Mouse (Mus musculus) midbrain, postnatal 0 days (tissue): ENCODE measurements at regions not wholly inside any gene's neighbourhood (a gene's known extent, or its start where the extent isn't known, plus 50 kb on each side); places are given as distances from the start of the nearest gene placed in this dataset.

Source experiments
- ATAC-seq: fragments of 200-750 bp; cut with Nextera tagmentation; 2 replicates; pipeline ENCODE4 v1.8.0; 2017; ENCODE audit warnings: moderate number of reproducible peaks, mild to moderate bottlenecking, moderate TSS enrichment, moderate library complexity; ENCODE audit not compliant: low FRiP score
- DNase-seq: peaks from one replicate; pipeline ENCODE4 v3.0.0-alpha.2; 2015; ENCODE audit warnings: low spot score
- H3K27ac ChIP-seq: fragments of 300-500 bp; sonication (generic); 2 replicates; pipeline ENCODE4 v1.5.1; 2014; ENCODE audit warnings: low read depth, mild to moderate bottlenecking, low read length, mixed read lengths
- H3K27me3 ChIP-seq: fragments of 300-500 bp; sonication (generic); 2 replicates; pipeline ENCODE4 v1.6.1; 2014; ENCODE audit warnings: low read length, control low read depth, mixed read lengths; ENCODE audit not compliant: insufficient read depth
- H3K36me3 ChIP-seq: fragments of 300-500 bp; sonication (generic); 2 replicates; pipeline ENCODE4 v1.6.1; 2014; ENCODE audit warnings: low read length, control low read depth, mixed read lengths; ENCODE audit not compliant: insufficient read depth
- H3K4me1 ChIP-seq: fragments of 300-500 bp; sonication (generic); 2 replicates; pipeline ENCODE4 v1.6.1; 2014; ENCODE audit warnings: mild to moderate bottlenecking, control low read depth, antibody characterized with exemption, low read length, mixed read lengths; ENCODE audit not compliant: insufficient read depth
- H3K4me2 ChIP-seq: fragments of 300-500 bp; sonication (generic); 2 replicates; pipeline ENCODE4 v1.6.1; 2014; ENCODE audit warnings: low read depth, mild to moderate bottlenecking, low read length, mixed read lengths; ENCODE audit not compliant: poor library complexity, severe bottlenecking
- H3K4me3 ChIP-seq: fragments of 300-500 bp; sonication (generic); 2 replicates; pipeline ENCODE4 v1.5.1; 2014; ENCODE audit warnings: low read depth, mild to moderate bottlenecking, low read length, moderate library complexity
- H3K9ac ChIP-seq: fragments of 300-500 bp; sonication (generic); replicated peaks from 2 replicates; pipeline ENCODE4 v1.6.1; 2014; ENCODE audit warnings: mild to moderate bottlenecking, low read length, moderate library complexity, mixed read lengths; ENCODE audit not compliant: poor library complexity, severe bottlenecking
- H3K9me3 ChIP-seq: fragments of 300-500 bp; sonication (generic); 2 replicates; pipeline ENCODE4 v1.6.1; 2016; ENCODE audit warnings: low read length, control low read depth
- CTCF ChIP-seq: IDR thresholded peaks from 2 replicates; pipeline ENCODE4 v1.5.1; 2016; ENCODE audit warnings: antibody characterized with exemption, mild to moderate bottlenecking
- WGBS: fragments of 180-500 bp; shearing (Covaris S2); extraction: QIAGEN DNeasy Blood & Tissue Kit; methylation state at CpG from one replicate; pipeline ENCODE4 v1.1.7; 2014; 5-methylcytosine and 5-hydroxymethylcytosine counted together

- Histone ChIP-seq H3K4me2 (no peak overlapping the region), H3K27ac (no peak overlapping the region), H3K27me3 (no peaks in the 10 kb centered on the region), H3K36me3 (no peaks in the 10 kb centered on the region), H3K9me3 (no peaks in the 10 kb centered on the region), H3K9ac (no peak overlapping the region), H3K4me3 (no peak overlapping the region), H3K4me1 (no peaks in the 10 kb centered on the region)
- TF ChIP-seq CTCF = no peak
- DNase-seq (no peak), ATAC-seq (no peak)
- 96% methylated on average over 1 of the region's 1 CpGs for whole genome bisulfite sequencing
Measured at GRCm38 (mm10) chr10:46819965-46820364, 1242.3 kb downstream of the Hace1 start.

- Histone ChIP-seq H3K4me1 (no peaks in the 10 kb centered on the region), H3K36me3 (no peaks in the 10 kb centered on the region), H3K9ac (no peak overlapping the region), H3K4me2 (no peak overlapping the region), H3K9me3 (no peaks in the 10 kb centered on the region), H3K27me3 (no peaks in the 10 kb centered on the region), H3K4me3 (no peak overlapping the region), H3K27ac (no peak overlapping the region)
- no peak for ATAC-seq
- WGBS = 43% methylated on average over 1 of the region's 1 CpGs
- TF ChIP-seq CTCF = no peak
- peak; percentile 22 for DNase-seq
Measured at GRCm38 (mm10) chr10:46823837-46824236, 1246.2 kb downstream of the Hace1 start.

GRCm38 (mm10) chr10:46826012-46826411 lies 1248.4 kb downstream of the Hace1 start:
- Histone ChIP-seq H3K9me3 (no peaks in the 10 kb centered on the region), H3K27ac (no peak overlapping the region), H3K9ac (no peak overlapping the region), H3K4me2 (no peak overlapping the region), H3K4me1 (no peaks in the 10 kb centered on the region), H3K36me3 (no peaks in the 10 kb centered on the region), H3K4me3 (no peak overlapping the region), H3K27me3 (no peaks in the 10 kb centered on the region)
- no peak for TF ChIP-seq CTCF
- ATAC-seq (no peak), DNase-seq (peak; percentile 8)
- 17% methylated on average over 3 of the region's 3 CpGs for WGBS

GRCm38 (mm10) chr10:46826639-46827038 lies 1249.0 kb downstream of the Hace1 start:
- Histone ChIP-seq H3K4me2 (no peak overlapping the region), H3K9ac (no peak overlapping the region), H3K9me3 (no peaks in the 10 kb centered on the region), H3K27me3 (no peaks in the 10 kb centered on the region), H3K4me1 (no peaks in the 10 kb centered on the region), H3K36me3 (no peaks in the 10 kb centered on the region), H3K4me3 (no peak overlapping the region), H3K27ac (no peak overlapping the region)
- TF ChIP-seq CTCF = no peak
- DNase-seq (peak; percentile 71), ATAC-seq (no peak; the same call in 1 of the 2 replicates)
- WGBS = 20% methylated on average over 1 of the region's 1 CpGs

- DNase-seq (peak; percentile 89), ATAC-seq (no peak)
- H3K4me2 ChIP-seq = no peak overlapping the region
- peak overlapping the region; percentile 43; the same call in 1 of the 2 replicates for H3K27ac ChIP-seq
- H3K36me3 ChIP-seq = no peaks in the 10 kb centered on the region
- H3K4me3 ChIP-seq = no peak overlapping the region
- H3K27me3 ChIP-seq = no peaks in the 10 kb centered on the region
- H3K9ac ChIP-seq = no peak overlapping the region
- H3K4me1 ChIP-seq = no peaks in the 10 kb centered on the region
- no peaks in the 10 kb centered on the region for H3K9me3 ChIP-seq
- peak; percentile 68 for TF ChIP-seq CTCF
- 28% methylated on average over 1 of the region's 1 CpGs for WGBS
Measured at GRCm38 (mm10) chr10:46827109-46827812, 1249.6 kb downstream of the Hace1 start.

- WGBS = 22% methylated on average over 2 of the region's 2 CpGs
- ATAC-seq = no peak
- DNase-seq = no peak
- TF ChIP-seq CTCF = peak; percentile 12; the same call in 1 of the 2 replicates
- Histone ChIP-seq H3K36me3 (no peaks in the 10 kb centered on the region), H3K4me2 (no peak overlapping the region), H3K9ac (no peak overlapping the region), H3K27ac (no peak overlapping the region), H3K4me3 (no peak overlapping the region), H3K9me3 (no peaks in the 10 kb centered on the region), H3K27me3 (no peaks in the 10 kb centered on the region), H3K4me1 (no peaks in the 10 kb centered on the region)
Measured at GRCm38 (mm10) chr10:46828164-46828563, 1250.5 kb downstream of the Hace1 start.
